Mouse (Mus musculus) naive thymus-derived CD4-positive, alpha-beta T cell, adult 5 months (primary cell): ENCODE measurements around the gene Gpr107. TPM values are rescaled to one million over a fixed set of nuclear protein-coding genes. Genes with fewer than 3 reads are reported as not detected.

Experiments used
- polyA plus RNA-seq: library from polyadenylated mRNA; unstranded; fragments of 100-300 nt; shearing (Covaris generic); gene quantifications from one replicate; pipeline ENCODE4 v1.2.1, GENCODE M21; 2017

The Gpr107 gene
- 31.5 TPM for polyA plus RNA-seq

GRCm38 (mm10) chr2:31151892-31152812, at the start of gene Gpr107:
Gene Gpr107 (plus strand): TSS chr2:31152316.

GRCm38 (mm10) chr2:31141867-31142454, 10.2 kb upstream of the Gpr107 start, which contains the start of gene Fnbp1:
Gene Fnbp1 (minus strand): TSS chr2:31142008.

GRCm38 (mm10) chr2:31245491-31246141, 93.5 kb downstream of the Gpr107 start, which contains the start of gene Ncs1:
Gene Ncs1 (plus strand): TSS chr2:31245823.

Other genes starting within 250 kb of the Gpr107 start
- gene Ptges, start 222.5 kb upstream of the Gpr107 start, polyA plus RNA-seq = not detected
- 28.1 TPM for gene Tor1b, start 199.4 kb upstream of the Gpr107 start, polyA plus RNA-seq
- gene Tor1a, start 184.4 kb upstream of the Gpr107 start, polyA plus RNA-seq = 81.3 TPM
- 64.4 TPM for gene BC005624, start 170.1 kb upstream of the Gpr107 start, polyA plus RNA-seq
- gene Usp20, start 170.0 kb upstream of the Gpr107 start, polyA plus RNA-seq = 18.8 TPM
- gene Fnbp1, start 10.3 kb upstream of the Gpr107 start, polyA plus RNA-seq = 77.6 TPM
- 0.07 TPM for gene Ncs1, start 93.5 kb downstream of the Gpr107 start, polyA plus RNA-seq
- gene Hmcn2, start 162.1 kb downstream of the Gpr107 start, polyA plus RNA-seq = not detected